Mouse (Mus musculus) intestine, postnatal 0 days (tissue): Measurements from ENCODE around the gene Ajap1. TPM values are rescaled to one million over a fixed set of nuclear protein-coding genes. Genes with fewer than 3 reads are reported as not detected.

Experiments used
- ATAC-seq: fragments of 200-750 bp; cut with Nextera tagmentation; 2 replicates; pipeline ENCODE4 v1.8.0; 2017; ENCODE audit warnings: mild to moderate bottlenecking, moderate TSS enrichment, moderate library complexity
- H3K27ac ChIP-seq: fragments of 300-500 bp; sonication (generic); 2 replicates; pipeline ENCODE4 v1.5.1; 2014; ENCODE audit warnings: mild to moderate bottlenecking, low read depth, low read length, moderate library complexity
- H3K27me3 ChIP-seq: fragments of 300-500 bp; sonication (generic); replicated peaks from 2 replicates; pipeline ENCODE4 v1.6.1; 2014; ENCODE audit warnings: low read length, mixed read lengths; ENCODE audit not compliant: control insufficient read depth, insufficient read depth
- H3K36me3 ChIP-seq: fragments of 300-500 bp; sonication (generic); 2 replicates; pipeline ENCODE4 v1.6.1; 2014; ENCODE audit warnings: mild to moderate bottlenecking, moderate library complexity; ENCODE audit not compliant: control insufficient read depth, insufficient read depth
- H3K4me1 ChIP-seq: fragments of 300-500 bp; sonication (generic); replicated peaks from 2 replicates; pipeline ENCODE4 v1.6.1; 2014; ENCODE audit warnings: antibody characterized with exemption, low read length, mixed read lengths; ENCODE audit not compliant: control insufficient read depth, insufficient read depth
- H3K4me2 ChIP-seq: fragments of 300-500 bp; sonication (generic); replicated peaks from 2 replicates; pipeline ENCODE4 v1.6.1; 2014; ENCODE audit warnings: low read depth, mild to moderate bottlenecking, moderate library complexity
- H3K4me3 ChIP-seq: fragments of 300-500 bp; sonication (generic); 2 replicates; pipeline ENCODE4 v1.5.1; 2014; ENCODE audit warnings: low read depth, low read length
- H3K9ac ChIP-seq: fragments of 300-500 bp; sonication (generic); 2 replicates; pipeline ENCODE4 v1.6.1; 2014; ENCODE audit warnings: mild to moderate bottlenecking, low read depth, low read length
- H3K9me3 ChIP-seq: fragments of 300-500 bp; sonication (generic); 2 replicates; pipeline ENCODE4 v1.6.1; 2016; ENCODE audit warnings: mixed run types; ENCODE audit not compliant: control insufficient read depth
- CTCF ChIP-seq: sonication (generic); IDR thresholded peaks from 2 replicates; pipeline ENCODE4 v1.5.1; 2016; ENCODE audit warnings: low read depth, mild to moderate bottlenecking, control low read depth, antibody characterized with exemption, moderate library complexity
- WGBS: fragments of 180-500 bp; shearing (Covaris S2); extraction: QIAGEN DNeasy Blood & Tissue Kit; methylation state at CpG from one replicate; pipeline ENCODE4 v1.1.7; 2014; 5-methylcytosine and 5-hydroxymethylcytosine counted together
- polyA plus RNA-seq: library from polyadenylated mRNA; unstranded; fragments of >200 nt; fragmentation: Nextera tagmentation; extraction: Ambion mirVana; gene quantifications from 2 replicates; pipeline ENCODE4 v1.2.1, GENCODE M21; 2015

Ajap1 gene
- polyA plus RNA-seq, 1 experiment from 2014 or later: 0.29 TPM

- WGBS: 2% methylated on average over 20 of the region's 23 CpGs
- Histone ChIP-seq H3K27ac (no peak overlapping the region), H3K4me2 (peak overlapping the region; percentile 53), H3K9me3 (no peaks in the 10 kb centered on the region), H3K4me1 (no peaks in the 10 kb centered on the region; the same call in 1 of the 2 replicates), H3K9ac (no peak overlapping the region), H3K4me3 (peak overlapping the region; percentile 2; the same call in 1 of the 2 replicates), H3K27me3 (0 out of 2 replicates have a peak, but pooled peaks cover 3% of the 10 kb centered on the region), H3K36me3 (no peaks in the 10 kb centered on the region)
- TF ChIP-seq CTCF: no peak
- ATAC-seq: no peak
These were observed 65.3 kb downstream of the Ajap1 start for GRCm38 (mm10) chr4:153417164-153417896.

DNA sequence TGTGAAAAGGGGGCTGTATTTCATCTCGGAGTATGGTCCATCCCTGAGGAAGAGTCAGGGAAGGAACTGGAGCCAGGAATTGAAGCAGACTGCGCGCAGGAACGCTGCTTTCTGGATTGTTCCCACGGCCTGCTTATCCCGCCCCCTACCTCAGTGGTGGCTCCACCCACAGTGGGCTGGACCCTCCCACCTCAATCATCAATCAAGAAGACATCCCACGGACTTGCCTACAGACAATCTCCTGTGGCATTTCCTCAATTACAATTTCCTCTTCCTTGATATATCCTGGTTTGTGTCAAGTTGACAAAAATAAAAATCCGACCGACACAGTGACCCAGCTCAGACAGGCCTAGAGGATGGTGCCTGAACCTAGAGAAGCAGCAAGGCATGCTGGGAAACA lies 66.5 kb downstream of the Ajap1 start:
- Histone ChIP-seq H3K36me3 (no peaks in the 10 kb centered on the region), H3K9ac (no peak overlapping the region), H3K9me3 (no peaks in the 10 kb centered on the region), H3K4me3 (no peak overlapping the region), H3K27ac (no peak overlapping the region), H3K27me3 (0 out of 2 replicates have a peak, but pooled peaks cover 3% of the 10 kb centered on the region), H3K4me1 (no peaks in the 10 kb centered on the region; the same call in 1 of the 2 replicates), H3K4me2 (no peak overlapping the region)
- no peak for TF ChIP-seq CTCF
- 42% methylated on average over 9 of the region's 9 CpGs for WGBS
- no peak for ATAC-seq

- no peaks in the 10 kb centered on the region for H3K36me3 ChIP-seq
- no peak for TF ChIP-seq CTCF
- H3K4me1 ChIP-seq: no peaks in the 10 kb centered on the region
- H3K4me2 ChIP-seq: no peak overlapping the region
- H3K27me3 ChIP-seq: no peaks in the 10 kb centered on the region
- H3K9ac ChIP-seq: no peak overlapping the region
- no peaks in the 10 kb centered on the region for H3K9me3 ChIP-seq
- H3K27ac ChIP-seq: no peak overlapping the region
- 83% methylated on average over 8 of the region's 8 CpGs for WGBS
- H3K4me3 ChIP-seq: no peak overlapping the region
- no peak for ATAC-seq
These were observed 84.2 kb downstream of the Ajap1 start for GRCm38 (mm10) chr4:153398421-153398820.

- Histone ChIP-seq H3K36me3 (no peaks in the 10 kb centered on the region), H3K27ac (no peak overlapping the region), H3K4me2 (no peak overlapping the region), H3K9ac (no peak overlapping the region), H3K4me1 (no peaks in the 10 kb centered on the region), H3K27me3 (no peaks in the 10 kb centered on the region), H3K9me3 (0 out of 2 replicates have a peak, but pooled peaks cover 2% of the 10 kb centered on the region), H3K4me3 (no peak overlapping the region)
- 86% methylated on average over 12 of the region's 12 CpGs for WGBS
- TF ChIP-seq CTCF: no peak
- ATAC-seq: no peak
These were observed 95.1 kb downstream of the Ajap1 start for GRCm38 (mm10) chr4:153387478-153387877.

GRCm38 (mm10) chr4:153381433-153381832 lies 101.2 kb downstream of the Ajap1 start:
- Histone ChIP-seq H3K27me3 (no peaks in the 10 kb centered on the region), H3K36me3 (no peaks in the 10 kb centered on the region), H3K9me3 (0 out of 2 replicates have a peak, but pooled peaks cover 2% of the 10 kb centered on the region), H3K4me1 (no peaks in the 10 kb centered on the region), H3K27ac (no peak overlapping the region), H3K4me3 (no peak overlapping the region), H3K9ac (no peak overlapping the region), H3K4me2 (no peak overlapping the region)
- no peak for TF ChIP-seq CTCF
- no peak for ATAC-seq
- 53% methylated on average over 7 of the region's 7 CpGs for WGBS

DNA sequence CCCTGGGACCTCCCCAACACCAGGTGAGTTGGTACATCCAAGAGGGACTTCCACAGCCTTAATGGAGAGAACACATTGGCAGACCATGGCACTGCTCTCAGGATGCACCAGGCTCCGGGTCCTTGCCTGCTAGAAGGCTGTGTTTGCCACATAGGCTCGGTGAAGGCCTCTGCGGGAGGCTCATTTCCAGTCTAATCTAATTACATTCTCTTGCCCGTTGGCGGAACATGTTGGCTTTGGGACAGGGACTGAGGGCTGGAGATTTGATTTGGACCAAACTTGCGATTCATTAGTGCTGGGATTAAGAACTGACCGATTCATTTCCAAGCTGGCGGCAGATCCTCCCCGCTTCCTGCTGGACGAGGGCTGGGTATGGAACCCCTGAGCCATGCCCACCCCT lies 101.7 kb downstream of the Ajap1 start:
- 79% methylated on average over 10 of the region's 10 CpGs for WGBS
- H3K4me1 ChIP-seq: no peaks in the 10 kb centered on the region
- H3K27ac ChIP-seq: no peak overlapping the region
- no peaks in the 10 kb centered on the region for H3K36me3 ChIP-seq
- no peaks in the 10 kb centered on the region for H3K27me3 ChIP-seq
- H3K4me3 ChIP-seq: no peak overlapping the region
- ATAC-seq: no peak
- no peak for TF ChIP-seq CTCF
- H3K9me3 ChIP-seq: 0 out of 2 replicates have a peak, but pooled peaks cover 2% of the 10 kb centered on the region
- H3K9ac ChIP-seq: no peak overlapping the region
- no peak overlapping the region for H3K4me2 ChIP-seq
